Mouse (Mus musculus) forelimb bud, embryonic 11.5 days (tissue): ENCODE results near the gene Atp1b1.
A peak's percentile ranks its signal among the peaks of the same experiment; 100 is the strongest.

Experiments used
- DNase-seq: peaks from one replicate; pipeline ENCODE4 v3.0.0-alpha.2; 2012; ENCODE audit warnings: low read depth, low spot score

Atp1b1 gene

GRCm38 (mm10) chr1:164440708-164441407 lies 17.3 kb downstream of the Atp1b1 start:
- DNase-seq, result no peak

GRCm38 (mm10) chr1:164440230-164440629 lies 17.9 kb downstream of the Atp1b1 start:
- DNase-seq, result no peak

- no peak for DNase-seq
Observed at GRCm38 (mm10) chr1:164436749-164437148, 21.4 kb downstream of the Atp1b1 start.

- peak; percentile 26 for DNase-seq
Observed at GRCm38 (mm10) chr1:164434049-164434448, 24.1 kb downstream of the Atp1b1 start.

GRCm38 (mm10) chr1:164432649-164433048 lies 25.5 kb downstream of the Atp1b1 start:
- DNase-seq, result no peak

- DNase-seq, result no peak
Observed at GRCm38 (mm10) chr1:164428644-164429043, 29.5 kb downstream of the Atp1b1 start.

GRCm38 (mm10) chr1:164427777-164428176 lies 30.4 kb downstream of the Atp1b1 start:
- DNase-seq, result no peak

- no peak for DNase-seq
Observed at GRCm38 (mm10) chr1:164426227-164426626, 31.9 kb downstream of the Atp1b1 start.

GRCm38 (mm10) chr1:164420623-164421354 lies 37.4 kb downstream of the Atp1b1 start:
- DNase-seq, result no peak

- no peak for DNase-seq
Observed at GRCm38 (mm10) chr1:164419401-164419800, 38.8 kb downstream of the Atp1b1 start.

- no peak for DNase-seq
Observed at GRCm38 (mm10) chr1:164418320-164418719, 39.8 kb downstream of the Atp1b1 start.

GRCm38 (mm10) chr1:164417604-164418003 lies 40.6 kb downstream of the Atp1b1 start:
- DNase-seq, result no peak

GRCm38 (mm10) chr1:164416692-164417394 lies 41.3 kb downstream of the Atp1b1 start:
- no peak for DNase-seq

- DNase-seq, result no peak
Observed at GRCm38 (mm10) chr1:164415347-164415751, 42.8 kb downstream of the Atp1b1 start.

GRCm38 (mm10) chr1:164413608-164414007 lies 44.5 kb downstream of the Atp1b1 start:
- no peak for DNase-seq

- no peak for DNase-seq
Observed at GRCm38 (mm10) chr1:164412906-164413305, 45.2 kb downstream of the Atp1b1 start.

GRCm38 (mm10) chr1:164411306-164411705 lies 46.8 kb downstream of the Atp1b1 start:
- DNase-seq, result no peak

- DNase-seq, result no peak
Observed at GRCm38 (mm10) chr1:164408655-164409054, 49.5 kb downstream of the Atp1b1 start.

- no peak for DNase-seq
Observed at GRCm38 (mm10) chr1:164406506-164406905, 51.6 kb downstream of the Atp1b1 start.

- DNase-seq, result no peak
Observed at GRCm38 (mm10) chr1:164405385-164405802, 52.8 kb downstream of the Atp1b1 start.

GRCm38 (mm10) chr1:164399578-164399977 lies 58.6 kb downstream of the Atp1b1 start:
- DNase-seq, result no peak

- no peak for DNase-seq
Observed at GRCm38 (mm10) chr1:164397672-164398071, 60.5 kb downstream of the Atp1b1 start.
